Mouse (Mus musculus) neural tube, embryonic 11.5 days (tissue): ENCODE measurements around the gene Rnf19b. TPM values are rescaled to one million over a fixed set of nuclear protein-coding genes. Genes with fewer than 3 reads are reported as not detected.

Experiments
- ATAC-seq: fragments of 200-750 bp; cut with Nextera tagmentation; 2 replicates; pipeline ENCODE4 v1.8.0; 2017; ENCODE audit warnings: moderate number of reproducible peaks, mild to moderate bottlenecking, moderate TSS enrichment, moderate library complexity; ENCODE audit not compliant: insufficient read depth, low FRiP score, low TSS enrichment
- DNase-seq: peaks from one replicate; pipeline ENCODE4 v3.0.0-alpha.2; 2015; ENCODE audit warnings: low spot score
- H3K27ac ChIP-seq: fragments of 300-500 bp; sonication (generic); 2 replicates; pipeline ENCODE4 v1.5.1; 2014; ENCODE audit warnings: low read depth, mild to moderate bottlenecking, low read length
- H3K27me3 ChIP-seq: fragments of 300-500 bp; sonication (generic); 2 replicates; pipeline ENCODE4 v1.6.1; 2014; ENCODE audit warnings: mild to moderate bottlenecking, low read length, mixed read lengths; ENCODE audit not compliant: control insufficient read depth, insufficient read depth
- H3K36me3 ChIP-seq: fragments of 300-500 bp; sonication (generic); 2 replicates; pipeline ENCODE4 v1.6.1; 2014; ENCODE audit warnings: mild to moderate bottlenecking, low read length, moderate library complexity, mixed read lengths; ENCODE audit not compliant: control insufficient read depth, insufficient read depth
- H3K4me1 ChIP-seq: fragments of 300-500 bp; sonication (generic); 2 replicates; pipeline ENCODE4 v1.6.1; 2014; ENCODE audit warnings: low read length, mixed read lengths; ENCODE audit not compliant: control insufficient read depth, insufficient read depth
- H3K4me2 ChIP-seq: fragments of 300-500 bp; sonication (generic); 2 replicates; pipeline ENCODE4 v1.6.1; 2014; ENCODE audit warnings: low read depth, mild to moderate bottlenecking, moderate library complexity
- H3K4me3 ChIP-seq: fragments of 300-500 bp; sonication (generic); 2 replicates; pipeline ENCODE4 v1.5.1; 2014; ENCODE audit warnings: low read depth, low read length
- H3K9ac ChIP-seq: fragments of 300-500 bp; sonication (generic); 2 replicates; pipeline ENCODE4 v1.6.1; 2014; ENCODE audit warnings: mild to moderate bottlenecking, low read length
- H3K9me3 ChIP-seq: fragments of 300-500 bp; sonication (generic); 2 replicates; pipeline ENCODE4 v1.6.1; 2016; ENCODE audit warnings: low read length; ENCODE audit not compliant: control insufficient read depth
- whole genome bisulfite sequencing: fragments of 180-500 bp; shearing (Covaris S2); extraction: QIAGEN DNeasy Blood & Tissue Kit; methylation state at CpG from one replicate; pipeline ENCODE4 v1.1.7; 2014; 5-methylcytosine and 5-hydroxymethylcytosine counted together
- polyA plus RNA-seq: library from polyadenylated mRNA; unstranded; fragments of >200 nt; fragmentation: Nextera tagmentation; extraction: Ambion mirVana; gene quantifications from 2 replicates; pipeline ENCODE4 v1.2.1, GENCODE M21; 2014

Rnf19b gene
- polyA plus RNA-seq, 1 experiment from 2014 or later: 11.8 TPM

DNA sequence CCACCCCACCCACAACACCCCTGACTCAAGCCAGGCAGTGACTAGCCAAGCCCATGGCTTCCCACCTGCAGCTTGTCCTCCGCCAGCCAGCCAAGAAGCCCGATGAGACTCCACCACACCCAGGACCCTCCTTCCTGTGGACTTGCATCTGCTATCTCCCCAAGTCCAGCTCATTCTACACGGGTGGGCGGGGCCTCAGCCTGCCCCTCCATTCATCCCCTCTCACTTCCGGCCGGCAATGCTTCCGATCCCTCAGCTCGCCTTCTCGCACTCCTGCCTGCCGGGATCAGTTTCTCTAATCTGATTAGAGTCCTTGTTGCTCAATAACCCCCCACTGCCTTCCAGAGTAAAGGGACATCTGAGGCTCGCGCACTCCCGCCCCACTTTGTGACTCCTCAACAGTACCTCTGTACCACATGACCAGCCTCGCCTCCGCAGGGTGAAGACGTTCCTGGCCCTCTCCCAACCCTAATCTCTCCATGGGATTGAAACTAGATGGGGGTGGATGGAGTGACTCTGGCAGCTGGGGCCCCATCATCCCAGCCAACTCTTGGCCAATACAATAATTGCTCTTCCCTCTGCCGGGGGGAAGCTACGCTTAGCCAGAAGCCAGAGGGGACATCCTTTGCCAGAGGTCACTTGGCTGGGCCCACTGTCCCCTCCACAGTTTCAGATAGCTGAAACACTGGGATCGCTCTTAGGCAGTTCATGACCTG, 67.8 kb downstream of the Rnf19b start:
- whole genome bisulfite sequencing: 24% methylated on average over 19 of the region's 19 CpGs
- no peaks in the 10 kb centered on the region for H3K9me3 ChIP-seq
- H3K4me1 ChIP-seq: peaks cover 27% of the 10 kb centered on the region
- no peak for ATAC-seq
- H3K27me3 ChIP-seq: peaks cover 16% of the 10 kb centered on the region
- peak overlapping the region; percentile 31 for H3K4me2 ChIP-seq
- H3K4me3 ChIP-seq: no peak overlapping the region
- no peak overlapping the region for H3K9ac ChIP-seq
- peak; percentile 49 for DNase-seq
- no peak overlapping the region for H3K27ac ChIP-seq
- H3K36me3 ChIP-seq: no peaks in the 10 kb centered on the region

- no peak overlapping the region for H3K9ac ChIP-seq
- 67% methylated on average over 13 of the region's 13 CpGs for WGBS
- H3K4me2 ChIP-seq: no peak overlapping the region
- H3K27me3 ChIP-seq: no peaks in the 10 kb centered on the region
- peaks cover 21% of the 10 kb centered on the region for H3K4me1 ChIP-seq
- no peak overlapping the region for H3K27ac ChIP-seq
- ATAC-seq (no peak), DNase-seq (no peak)
- no peaks in the 10 kb centered on the region for H3K36me3 ChIP-seq
- H3K4me3 ChIP-seq: no peak overlapping the region
- no peaks in the 10 kb centered on the region for H3K9me3 ChIP-seq
These were observed 70.7 kb downstream of the Rnf19b start for GRCm38 (mm10) chr4:129128582-129129338.

DNA sequence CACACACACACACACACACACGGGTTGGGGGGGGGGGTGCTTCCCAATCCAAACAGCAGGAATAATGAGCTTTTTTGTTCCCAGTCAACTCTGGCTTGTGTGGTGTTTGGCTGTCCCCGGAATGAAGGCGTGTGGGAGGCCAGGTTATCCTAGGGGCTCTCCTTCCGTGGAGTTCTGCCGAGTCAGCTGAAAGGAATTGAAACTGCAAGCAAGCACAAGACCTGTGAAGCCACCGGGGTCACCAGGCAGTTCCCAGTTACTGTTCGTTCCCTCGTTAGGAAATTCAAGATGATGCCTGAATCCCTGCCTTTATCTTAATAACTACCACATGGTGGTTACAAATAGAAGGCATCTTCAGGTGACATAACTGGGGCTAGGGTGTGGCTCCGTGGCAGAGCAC, 71.3 kb downstream of the Rnf19b start:
- ATAC-seq (no peak), DNase-seq (no peak)
- WGBS: 63% methylated on average over 8 of the region's 9 CpGs
- H3K4me2 ChIP-seq: no peak overlapping the region
- H3K9me3 ChIP-seq: no peaks in the 10 kb centered on the region
- no peak overlapping the region for H3K27ac ChIP-seq
- H3K36me3 ChIP-seq: no peaks in the 10 kb centered on the region
- H3K4me3 ChIP-seq: no peak overlapping the region
- no peaks in the 10 kb centered on the region for H3K27me3 ChIP-seq
- H3K4me1 ChIP-seq: peaks cover 21% of the 10 kb centered on the region
- H3K9ac ChIP-seq: no peak overlapping the region

DNA sequence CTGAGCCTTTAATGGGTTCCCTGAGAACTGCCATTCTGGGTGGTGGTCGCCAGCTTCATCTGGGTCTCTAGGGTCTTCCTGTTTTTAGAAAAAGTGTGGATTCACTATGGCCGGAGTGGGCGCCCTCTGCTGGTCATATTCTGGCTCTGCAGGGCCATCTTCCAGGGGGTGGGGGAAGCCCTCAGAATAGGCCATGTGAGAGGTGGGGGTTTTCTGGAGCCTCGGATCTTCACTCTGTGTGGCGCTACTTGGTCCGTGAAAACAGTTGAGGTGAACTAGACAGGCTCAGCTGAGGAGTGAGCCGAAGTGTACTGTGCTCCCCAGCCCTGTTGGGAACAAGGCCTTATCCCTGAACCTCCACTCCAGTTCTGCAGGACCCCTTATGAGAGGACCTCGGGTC, 72.1 kb downstream of the Rnf19b start:
- Histone ChIP-seq H3K9ac (no peak overlapping the region), H3K4me1 (peaks cover 20% of the 10 kb centered on the region), H3K4me3 (no peak overlapping the region), H3K9me3 (no peaks in the 10 kb centered on the region), H3K36me3 (no peaks in the 10 kb centered on the region), H3K4me2 (peak overlapping the region; percentile 30), H3K27ac (no peak overlapping the region), H3K27me3 (no peaks in the 10 kb centered on the region)
- 2% methylated on average over 8 of the region's 8 CpGs for WGBS
- DNase-seq: peak; percentile 79
- ATAC-seq: no peak

DNA sequence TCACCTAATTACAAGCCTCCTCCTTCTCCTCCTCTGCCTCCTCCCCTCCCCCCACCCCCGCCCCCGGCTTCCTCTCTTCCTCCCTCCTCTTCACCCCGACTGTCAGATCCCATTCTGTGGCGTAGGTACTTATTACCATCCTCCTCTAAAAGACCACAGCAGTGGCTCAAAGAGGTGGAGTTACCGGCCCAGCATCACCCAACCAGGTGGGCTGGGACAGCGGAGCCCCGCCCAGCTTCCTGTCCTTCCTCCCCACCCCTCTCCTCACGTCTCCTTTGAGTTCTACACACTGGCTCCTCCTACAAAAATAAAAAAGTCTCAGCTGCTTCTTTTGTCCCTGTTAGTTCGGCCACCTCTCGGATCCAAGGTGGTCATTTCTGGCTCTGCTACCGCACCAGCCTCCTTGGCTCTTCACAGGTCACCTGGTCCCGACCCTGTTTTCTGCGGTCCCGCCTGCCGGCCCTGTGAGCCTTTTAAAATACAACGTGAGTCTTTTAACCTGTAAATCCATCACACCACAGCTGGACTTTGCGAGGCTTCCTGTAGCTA, 72.8 kb downstream of the Rnf19b start:
- peak overlapping the region; percentile 15; the same call in 1 of the 2 replicates for H3K4me3 ChIP-seq
- 4% methylated on average over 17 of the region's 17 CpGs for WGBS
- peak overlapping the region; percentile 30 for H3K4me2 ChIP-seq
- no peaks in the 10 kb centered on the region for H3K27me3 ChIP-seq
- peaks cover 21% of the 10 kb centered on the region for H3K4me1 ChIP-seq
- ATAC-seq (no peak), DNase-seq (peak; percentile 47)
- no peaks in the 10 kb centered on the region for H3K9me3 ChIP-seq
- H3K36me3 ChIP-seq: no peaks in the 10 kb centered on the region
- no peak overlapping the region for H3K27ac ChIP-seq
- H3K9ac ChIP-seq: peak overlapping the region; percentile 18; the same call in 1 of the 2 replicates

- H3K4me2 ChIP-seq: peak overlapping the region; percentile 96
- H3K4me1 ChIP-seq: peaks cover 18% of the 10 kb centered on the region
- H3K4me3 ChIP-seq: peak overlapping the region; percentile 28
- DNase-seq: peak; percentile 92
- WGBS: 7% methylated on average over 15 of the region's 15 CpGs
- H3K36me3 ChIP-seq: no peaks in the 10 kb centered on the region; the same call in 1 of the 2 replicates
- H3K9me3 ChIP-seq: no peaks in the 10 kb centered on the region
- H3K27me3 ChIP-seq: 0 out of 2 replicates have a peak, but pooled peaks cover 3% of the 10 kb centered on the region
- 0 out of 2 replicates have a peak overlapping the region, but pooled peaks have one; percentile 23 for H3K27ac ChIP-seq
- peak; percentile 71 for ATAC-seq
- peak overlapping the region; percentile 37 for H3K9ac ChIP-seq
These were observed 76.9 kb downstream of the Rnf19b start for GRCm38 (mm10) chr4:129134799-129135585.

Other genes starting within 250 kb of the Rnf19b start
- 20.6 and 21.8 TPM in 2 replicates for gene Trim62, start 174.7 kb upstream of the Rnf19b start, polyA plus RNA-seq
- 12.9 and 14.6 TPM in 2 replicates for gene Azin2, start 95.8 kb upstream of the Rnf19b start, polyA plus RNA-seq
- gene Ak2, start 66.3 kb upstream of the Rnf19b start, polyA plus RNA-seq: 133 and 134 TPM in 2 replicates
- gene Tmem54, start 47.3 kb downstream of the Rnf19b start, polyA plus RNA-seq: 1.5 TPM in 2 replicates
- 7.2 and 8.9 TPM in 2 replicates for gene Hpca, start 63.8 kb downstream of the Rnf19b start, polyA plus RNA-seq
- 23.5 and 26.2 TPM in 2 replicates for gene Fndc5, start 78.7 kb downstream of the Rnf19b start, polyA plus RNA-seq
- gene S100pbp, start 131.5 kb downstream of the Rnf19b start, polyA plus RNA-seq: 21.3 and 21.5 TPM in 2 replicates
- 103 and 115 TPM in 2 replicates for gene Yars, start 131.5 kb downstream of the Rnf19b start, polyA plus RNA-seq
- 3.9 and 4.3 TPM in 2 replicates for gene C77080, start 203.1 kb downstream of the Rnf19b start, polyA plus RNA-seq
- gene Sync, start 229.3 kb downstream of the Rnf19b start, polyA plus RNA-seq: 1.3 and 1.6 TPM in 2 replicates